Mouse (Mus musculus): ENCODE measurements around the gene Tmub2.

- TF ChIP-seq CTCF (conservative IDR thresholded peaks at IDR 0.05; ENCODE audit: insufficient read depth, insufficient read length, low read depth, low read length) (no peak), POLR2A (IDR thresholded peaks at IDR 0.05; ENCODE audit: low read depth, low read length) (no peak)
These were observed 21.5 kb upstream of the Tmub2 start for GRCm38 (mm10) chr11:102263211-102263610.
